Mouse (Mus musculus): ENCODE measurements around the gene Prox2. TPM values are rescaled to one million over a fixed set of nuclear protein-coding genes. Genes with fewer than 3 reads are reported as not detected.
A peak's percentile ranks its signal among the peaks of the same experiment; 100 is the strongest.

The Prox2 gene
- polyA plus RNA-seq, 1 experiment from 2014 or later = 4.6 TPM

GRCm38 (mm10) chr12:85131361-85131760 lies 20.8 kb upstream of the Prox2 start:
- Histone ChIP-seq H3K4me1 (ENCODE audit: insufficient read depth) (no peaks in the 10 kb centered on the region), H3K9me3 (ENCODE audit: low read depth, low read length) (no peaks in the 10 kb centered on the region), H3K36me3 (ENCODE audit: insufficient read depth) (peaks cover 83% of the 10 kb centered on the region), H3K9ac (no peak overlapping the region), H3K27me3 (ENCODE audit: insufficient read depth, low read length) (no peaks in the 10 kb centered on the region), H3K4me3 (ENCODE audit: low read depth, low read length) (no peak overlapping the region), H3K27ac (ENCODE audit: low read depth) (no peak overlapping the region), H3K4me2 (no peak overlapping the region)
- no peak for ATAC-seq (ENCODE audit: insufficient read depth)
- TF ChIP-seq CTCF (IDR thresholded peaks at IDR 0.05; ENCODE audit: low read depth) = no peak
- no peak for DNase-seq
- WGBS = 87% methylated on average over 6 of the region's 6 CpGs

- no peak for DNase-seq
Observed at GRCm38 (mm10) chr12:85129426-85129978, 18.9 kb upstream of the Prox2 start.

DNA sequence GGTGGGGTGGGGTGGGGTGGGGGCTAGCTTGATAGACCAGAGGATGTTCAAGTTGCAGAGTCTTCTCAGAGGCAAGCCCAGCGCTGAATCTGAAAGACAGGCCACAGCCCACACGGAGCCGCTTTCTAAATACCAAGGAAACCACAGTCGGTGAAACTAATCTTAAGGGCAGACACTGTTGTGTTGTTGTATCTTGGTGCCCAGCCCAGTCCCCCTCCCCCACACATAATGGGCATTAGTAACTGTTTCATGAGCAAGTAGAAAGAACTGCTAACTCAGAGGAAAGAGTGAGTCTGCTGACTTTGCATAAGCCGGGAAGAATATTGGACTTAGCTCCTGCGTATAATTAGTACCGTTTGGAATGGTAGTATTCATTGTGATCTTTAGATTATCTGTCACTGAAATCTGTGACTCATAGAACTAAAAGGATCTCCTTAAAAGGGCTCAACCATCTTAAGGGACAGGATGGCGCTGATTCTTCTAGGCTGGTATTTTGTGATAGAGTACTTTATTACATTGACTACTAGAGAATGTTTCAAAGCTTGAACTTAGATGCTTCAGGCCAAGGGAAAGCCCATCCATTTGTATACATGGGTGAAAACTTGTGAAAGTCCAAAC lies 16.5 kb upstream of the Prox2 start:
- Histone ChIP-seq H3K4me3 (ENCODE audit: low read depth, low read length) (no peak overlapping the region), H3K4me1 (ENCODE audit: insufficient read depth) (no peaks in the 10 kb centered on the region), H3K36me3 (ENCODE audit: insufficient read depth) (peaks cover 89% of the 10 kb centered on the region), H3K9me3 (ENCODE audit: low read depth, low read length) (no peaks in the 10 kb centered on the region), H3K27ac (ENCODE audit: low read depth) (no peak overlapping the region), H3K27me3 (ENCODE audit: insufficient read depth, low read length) (no peaks in the 10 kb centered on the region), H3K4me2 (no peak overlapping the region), H3K9ac (no peak overlapping the region)
- DNase-seq (no peak), ATAC-seq (ENCODE audit: insufficient read depth) (no peak)
- TF ChIP-seq CTCF (IDR thresholded peaks at IDR 0.05; ENCODE audit: low read depth) = no peak
- WGBS = 85% methylated on average over 8 of the region's 8 CpGs

More at GRCm38 (mm10) chr12:85129426-85129978, 18.9 kb upstream of the Prox2 start:
- no peak overlapping the region for H3K4me2 ChIP-seq
- H3K36me3 ChIP-seq (ENCODE audit: insufficient read depth) = peaks cover 89% of the 10 kb centered on the region
- no peaks in the 10 kb centered on the region for H3K4me1 ChIP-seq (ENCODE audit: insufficient read depth)
- 91% methylated on average over 9 of the region's 9 CpGs for WGBS
- no peak for ATAC-seq (ENCODE audit: insufficient read depth)
- TF ChIP-seq CTCF (IDR thresholded peaks at IDR 0.05; ENCODE audit: low read depth) = no peak
- H3K4me3 ChIP-seq (ENCODE audit: low read depth, low read length) = no peak overlapping the region
- H3K27me3 ChIP-seq (ENCODE audit: insufficient read depth, low read length) = no peaks in the 10 kb centered on the region
- no peak overlapping the region for H3K9ac ChIP-seq
- no peaks in the 10 kb centered on the region for H3K9me3 ChIP-seq (ENCODE audit: low read depth, low read length)
- H3K27ac ChIP-seq (ENCODE audit: low read depth) = no peak overlapping the region

GRCm38 (mm10) chr12:85124751-85125150 lies 14.2 kb upstream of the Prox2 start:
- Histone ChIP-seq H3K27ac (ENCODE audit: low read depth) (no peak overlapping the region), H3K9me3 (ENCODE audit: low read depth, low read length) (no peaks in the 10 kb centered on the region), H3K9ac (no peak overlapping the region), H3K4me1 (ENCODE audit: insufficient read depth) (no peaks in the 10 kb centered on the region), H3K4me3 (ENCODE audit: low read depth, low read length) (no peak overlapping the region), H3K27me3 (ENCODE audit: insufficient read depth, low read length) (no peaks in the 10 kb centered on the region), H3K4me2 (no peak overlapping the region), H3K36me3 (ENCODE audit: insufficient read depth) (peaks cover 88% of the 10 kb centered on the region)
- DNase-seq (no peak), ATAC-seq (ENCODE audit: insufficient read depth) (no peak)
- 94% methylated on average over 5 of the region's 5 CpGs for WGBS
- no peak for TF ChIP-seq CTCF (IDR thresholded peaks at IDR 0.05; ENCODE audit: low read depth)

GRCm38 (mm10) chr12:85123645-85124044 lies 13.1 kb upstream of the Prox2 start:
- H3K27me3 ChIP-seq (ENCODE audit: insufficient read depth, low read length) = no peaks in the 10 kb centered on the region
- H3K36me3 ChIP-seq (ENCODE audit: insufficient read depth) = peaks cover 90% of the 10 kb centered on the region

GRCm38 (mm10) chr12:85123108-85123530 lies 12.6 kb upstream of the Prox2 start:
- no peak for TF ChIP-seq CTCF (IDR thresholded peaks at IDR 0.05; ENCODE audit: low read depth)
- Histone ChIP-seq H3K27me3 (ENCODE audit: insufficient read depth, low read length) (no peaks in the 10 kb centered on the region), H3K27ac (ENCODE audit: low read depth) (0 out of 2 replicates have a peak overlapping the region, but pooled peaks have one; percentile 1), H3K4me1 (ENCODE audit: insufficient read depth) (no peaks in the 10 kb centered on the region), H3K4me3 (ENCODE audit: low read depth, low read length) (no peak overlapping the region), H3K9ac (no peak overlapping the region), H3K9me3 (ENCODE audit: low read depth, low read length) (no peaks in the 10 kb centered on the region), H3K4me2 (no peak overlapping the region), H3K36me3 (ENCODE audit: insufficient read depth) (peaks cover 90% of the 10 kb centered on the region)
- WGBS = 95% methylated on average over 9 of the region's 9 CpGs
- no peak for DNase-seq
- ATAC-seq (ENCODE audit: insufficient read depth) = no peak

More at GRCm38 (mm10) chr12:85123645-85124044, 13.1 kb upstream of the Prox2 start:
- Histone ChIP-seq H3K9ac (no peak overlapping the region), H3K4me2 (no peak overlapping the region), H3K4me1 (ENCODE audit: insufficient read depth) (no peaks in the 10 kb centered on the region), H3K27ac (ENCODE audit: low read depth) (no peak overlapping the region), H3K9me3 (ENCODE audit: low read depth, low read length) (no peaks in the 10 kb centered on the region), H3K4me3 (ENCODE audit: low read depth, low read length) (no peak overlapping the region)
- no peak for TF ChIP-seq CTCF (IDR thresholded peaks at IDR 0.05; ENCODE audit: low read depth)
- ATAC-seq (ENCODE audit: insufficient read depth) (no peak), DNase-seq (no peak)
- 92% methylated on average over 11 of the region's 11 CpGs for WGBS

GRCm38 (mm10) chr12:85121806-85122459 lies 11.4 kb upstream of the Prox2 start:
- 90% methylated on average over 9 of the region's 9 CpGs for WGBS
- ATAC-seq (ENCODE audit: insufficient read depth) = no peak
- no peak overlapping the region for H3K9ac ChIP-seq
- H3K36me3 ChIP-seq (ENCODE audit: insufficient read depth) = peaks cover 85% of the 10 kb centered on the region
- H3K27ac ChIP-seq (ENCODE audit: low read depth) = no peak overlapping the region
- no peak for DNase-seq
- no peak overlapping the region for H3K4me2 ChIP-seq
- no peaks in the 10 kb centered on the region for H3K9me3 ChIP-seq (ENCODE audit: low read depth, low read length)
- H3K4me1 ChIP-seq (ENCODE audit: insufficient read depth) = no peaks in the 10 kb centered on the region
- no peak overlapping the region for H3K4me3 ChIP-seq (ENCODE audit: low read depth, low read length)
- no peaks in the 10 kb centered on the region for H3K27me3 ChIP-seq (ENCODE audit: insufficient read depth, low read length)
- TF ChIP-seq CTCF (IDR thresholded peaks at IDR 0.05; ENCODE audit: low read depth) = no peak

Data from lung, embryonic 14.5 days (tissue).